Mouse (Mus musculus): ENCODE measurements around the gene AI837181. TPM values are rescaled to one million over a fixed set of nuclear protein-coding genes. Genes with fewer than 3 reads are reported as not detected.

The AI837181 gene
- polyA plus RNA-seq, 1 experiment from 2014 or later: 50.8 TPM

DNA sequence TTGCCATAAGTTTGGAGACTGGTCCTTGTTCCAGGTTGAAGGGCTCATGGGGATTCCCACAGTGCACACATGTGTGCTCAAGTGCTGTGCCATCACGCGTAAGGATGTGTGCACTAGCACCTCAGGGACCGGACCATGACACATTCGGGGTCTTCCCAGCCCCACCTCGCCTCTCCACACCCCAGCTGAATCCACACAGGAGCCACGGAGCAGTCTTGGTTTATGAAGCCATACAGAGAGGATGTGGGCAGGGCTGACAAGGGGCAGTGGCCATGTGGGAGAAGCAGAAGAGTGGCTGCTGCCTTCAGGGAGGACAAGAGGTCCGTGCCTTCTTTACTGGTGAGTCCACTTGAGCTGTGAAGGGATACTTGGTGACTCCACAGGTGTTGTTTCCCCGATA lies 40.1 kb downstream of the AI837181 start:
- no peak overlapping the region for H3K4me3 ChIP-seq (replicated peaks)
- 94% methylated on average over 8 of the region's 8 CpGs for WGBS
- peaks cover 30% of the 10 kb centered on the region for H3K4me1 ChIP-seq
- no peak for ATAC-seq (ENCODE audit: low FRiP score)
- H3K27ac ChIP-seq: no peak overlapping the region
- no peak overlapping the region for H3K9ac ChIP-seq
- H3K36me3 ChIP-seq (replicated peaks): peaks cover 52% of the 10 kb centered on the region
- 0 out of 2 replicates have a peak overlapping the region, but pooled peaks have one; percentile 40 for H3K4me2 ChIP-seq
- H3K27me3 ChIP-seq: no peaks in the 10 kb centered on the region
- no peaks in the 10 kb centered on the region for H3K9me3 ChIP-seq

GRCm38 (mm10) chr19:5466916-5467500 lies 42.1 kb downstream of the AI837181 start:
- H3K4me3 ChIP-seq (replicated peaks): no peak overlapping the region
- no peaks in the 10 kb centered on the region for H3K27me3 ChIP-seq
- no peak overlapping the region for H3K9ac ChIP-seq
- H3K4me1 ChIP-seq: peaks cover 21% of the 10 kb centered on the region
- no peak overlapping the region for H3K27ac ChIP-seq
- ATAC-seq (ENCODE audit: low FRiP score): no peak
- WGBS: 91% methylated on average over 6 of the region's 6 CpGs
- H3K9me3 ChIP-seq: no peaks in the 10 kb centered on the region
- peaks cover 49% of the 10 kb centered on the region for H3K36me3 ChIP-seq (replicated peaks)
- H3K4me2 ChIP-seq: no peak overlapping the region

- Histone ChIP-seq H3K4me2 (no peak within 1 kb of the TSS), H3K27me3 (no peaks in the 10 kb centered on the region), H3K9ac (no peak within 1 kb of the TSS), H3K4me1 (peaks cover 21% of the 10 kb centered on the region), H3K27ac (no peak within 1 kb of the TSS), H3K9me3 (no peaks in the 10 kb centered on the region), H3K4me3 (replicated peaks) (no peak within 1 kb of the TSS), H3K36me3 (replicated peaks) (peaks cover 37% of the 10 kb centered on the region)
- 60% methylated on average over 5 of the region's 5 CpGs for WGBS
- no peak for ATAC-seq (ENCODE audit: low FRiP score)
Observed at GRCm38 (mm10) chr19:5468374-5468773, 43.4 kb downstream of the AI837181 start, which contains the start of gene Ctsw. Gene Ctsw, minus strand, starts transcription at chr19:5468507.

DNA sequence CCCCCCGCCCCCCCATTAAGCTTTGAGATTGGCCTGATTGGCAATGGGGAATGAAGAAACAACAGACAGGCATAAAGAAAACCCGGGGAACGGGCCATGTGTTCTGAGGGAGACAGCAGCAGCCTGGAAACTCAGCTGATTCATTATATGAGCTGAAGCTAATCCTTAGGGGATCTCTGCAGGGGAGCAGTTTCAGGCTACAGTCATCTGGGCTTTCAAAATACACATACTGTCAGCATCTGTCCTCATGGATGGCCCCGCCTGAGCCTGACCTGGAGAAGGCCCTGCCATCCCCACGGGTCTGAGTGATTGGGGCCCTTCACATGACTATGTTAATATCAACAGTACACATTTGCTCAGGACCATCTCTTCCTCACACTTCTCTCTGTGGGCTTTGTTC lies 46.9 kb downstream of the AI837181 start:
- H3K36me3 ChIP-seq (replicated peaks): peaks cover 13% of the 10 kb centered on the region
- no peaks in the 10 kb centered on the region for H3K27me3 ChIP-seq
- H3K4me2 ChIP-seq: no peak overlapping the region
- H3K4me3 ChIP-seq (replicated peaks): no peak overlapping the region
- no peaks in the 10 kb centered on the region for H3K9me3 ChIP-seq
- no peak overlapping the region for H3K27ac ChIP-seq
- WGBS: 56% methylated on average over 5 of the region's 5 CpGs
- no peak for ATAC-seq (ENCODE audit: low FRiP score)
- H3K4me1 ChIP-seq: peaks cover 31% of the 10 kb centered on the region
- no peak overlapping the region for H3K9ac ChIP-seq

DNA sequence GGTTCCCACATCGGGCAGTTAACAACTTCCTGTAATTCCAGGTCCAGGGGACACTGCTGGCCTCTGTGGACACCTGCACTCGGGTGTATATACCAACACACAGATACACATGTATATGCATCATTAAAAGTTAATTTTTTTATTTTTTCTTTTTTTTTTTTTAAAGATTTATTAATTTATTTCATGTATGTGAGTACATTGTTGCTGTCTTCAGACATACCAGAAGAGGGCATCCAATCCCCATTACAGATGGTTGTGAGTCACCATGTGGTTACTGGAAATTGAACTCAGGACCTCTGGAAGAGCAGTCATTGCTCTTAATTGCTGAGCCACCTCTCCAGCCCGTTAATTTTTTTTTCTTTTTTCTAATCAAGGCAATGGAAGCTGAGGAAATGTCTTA lies 47.9 kb downstream of the AI837181 start:
- Histone ChIP-seq H3K9ac (no peak overlapping the region), H3K4me3 (replicated peaks) (no peak overlapping the region), H3K27me3 (no peaks in the 10 kb centered on the region), H3K36me3 (replicated peaks) (peaks cover 3% of the 10 kb centered on the region; the same call in 1 of the 2 replicates), H3K9me3 (no peaks in the 10 kb centered on the region), H3K4me1 (peaks cover 31% of the 10 kb centered on the region), H3K4me2 (no peak overlapping the region), H3K27ac (no peak overlapping the region)
- no peak for ATAC-seq (ENCODE audit: low FRiP score)
- 83% methylated on average over 3 of the region's 3 CpGs for WGBS

- ATAC-seq (ENCODE audit: low FRiP score): peak; percentile 64
- WGBS: 2% methylated on average over 22 of the region's 22 CpGs
- H3K9me3 ChIP-seq: no peaks in the 10 kb centered on the region
Observed at GRCm38 (mm10) chr19:5473720-5474119, 48.8 kb downstream of the AI837181 start, which contains the start of gene Efemp2. Gene Efemp2, plus strand, starts transcription at chr19:5473954.

GRCm38 (mm10) chr19:5474281-5475068 lies 49.5 kb downstream of the AI837181 start:
- ATAC-seq (ENCODE audit: low FRiP score): peak; percentile 72
- Histone ChIP-seq H3K4me3 (replicated peaks) (peak overlapping the region; percentile 65), H3K4me2 (peak overlapping the region; percentile 97), H3K36me3 (replicated peaks) (no peaks in the 10 kb centered on the region), H3K9ac (peak overlapping the region; percentile 82), H3K9me3 (no peaks in the 10 kb centered on the region), H3K27me3 (no peaks in the 10 kb centered on the region), H3K27ac (peak overlapping the region; percentile 66; the same call in 1 of the 2 replicates), H3K4me1 (peaks cover 31% of the 10 kb centered on the region)
- 1% methylated on average over 59 of the region's 68 CpGs for WGBS

More at GRCm38 (mm10) chr19:5473720-5474119, 48.8 kb downstream of the AI837181 start, which contains the start of gene Efemp2:
- Histone ChIP-seq H3K27me3 (no peaks in the 10 kb centered on the region), H3K9ac (peak within 1 kb of the TSS; percentile 82), H3K4me2 (peak within 1 kb of the TSS; percentile 97), H3K4me3 (replicated peaks) (peak within 1 kb of the TSS; percentile 65), H3K27ac (peak within 1 kb of the TSS; percentile 66; the same call in 1 of the 2 replicates), H3K36me3 (replicated peaks) (no peaks in the 10 kb centered on the region), H3K4me1 (peaks cover 31% of the 10 kb centered on the region)

DNA sequence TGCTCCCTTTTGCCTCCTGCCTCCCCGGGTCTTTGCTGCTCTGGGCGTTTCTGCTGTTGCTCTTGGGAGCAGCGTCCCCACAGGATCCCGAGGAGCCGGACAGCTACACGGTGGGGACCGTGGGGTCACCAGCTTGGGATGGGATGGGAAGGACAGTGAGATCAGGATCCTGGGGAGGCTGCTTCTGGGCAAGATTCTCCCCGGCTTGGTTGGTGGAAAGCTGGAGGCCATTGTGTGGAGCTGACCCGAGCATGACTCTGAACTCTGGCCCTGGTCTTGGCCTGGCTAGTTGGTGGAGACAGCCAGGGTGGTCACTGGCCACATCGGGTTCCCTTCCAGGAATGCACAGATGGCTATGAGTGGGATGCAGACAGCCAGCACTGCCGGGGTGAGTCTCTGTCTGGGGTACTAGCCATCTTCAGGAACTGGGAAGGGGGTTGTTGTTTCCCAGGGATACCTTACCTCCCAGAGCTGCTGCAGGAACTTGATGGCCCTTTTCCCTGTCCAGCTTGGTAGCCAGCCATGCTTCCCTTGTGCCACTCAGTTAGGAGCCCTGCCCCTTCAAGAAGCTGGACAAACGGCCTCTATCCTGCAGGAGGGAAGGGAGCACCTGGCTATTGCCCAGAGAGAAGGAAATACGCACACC lies 50.2 kb downstream of the AI837181 start:
- Histone ChIP-seq H3K4me2 (peak overlapping the region; percentile 97), H3K4me1 (peaks cover 31% of the 10 kb centered on the region), H3K4me3 (replicated peaks) (peak overlapping the region; percentile 65), H3K36me3 (replicated peaks) (no peaks in the 10 kb centered on the region; the same call in 1 of the 2 replicates), H3K9me3 (no peaks in the 10 kb centered on the region), H3K9ac (peak overlapping the region; percentile 82), H3K27me3 (no peaks in the 10 kb centered on the region), H3K27ac (0 out of 2 replicates have a peak overlapping the region, but pooled peaks have one; percentile 66)
- 26% methylated on average over 13 of the region's 13 CpGs for WGBS
- ATAC-seq (ENCODE audit: low FRiP score): no peak

Other genes starting within 250 kb of the AI837181 start
- 29.4 and 30.9 TPM in 2 replicates for gene Pacs1, start 152.0 kb upstream of the AI837181 start, polyA plus RNA-seq (2016; fragmentation: Nextera tagmentation; extraction: Ambion mirVana)
- gene Sf3b2, start 129.7 kb upstream of the AI837181 start, polyA plus RNA-seq (2016; fragmentation: Nextera tagmentation; extraction: Ambion mirVana): 415 and 417 TPM in 2 replicates
- gene Gal3st3, start 126.8 kb upstream of the AI837181 start, polyA plus RNA-seq (2016; fragmentation: Nextera tagmentation; extraction: Ambion mirVana): 17.5 and 21.8 TPM in 2 replicates
- gene Catsper1, start 89.4 kb upstream of the AI837181 start, polyA plus RNA-seq (2016; fragmentation: Nextera tagmentation; extraction: Ambion mirVana): not detected in 2 replicates
- 0.66 and 0.67 TPM in 2 replicates for gene Cst6, start 75.6 kb upstream of the AI837181 start, polyA plus RNA-seq (2016; fragmentation: Nextera tagmentation; extraction: Ambion mirVana)
- gene Eif1ad, start 58.4 kb upstream of the AI837181 start, polyA plus RNA-seq (2016; fragmentation: Nextera tagmentation; extraction: Ambion mirVana): 75.7 and 78.3 TPM in 2 replicates
- gene Banf1, start 58.0 kb upstream of the AI837181 start, polyA plus RNA-seq (2016; fragmentation: Nextera tagmentation; extraction: Ambion mirVana): 416 and 423 TPM in 2 replicates
- 113 and 125 TPM in 2 replicates for gene Sart1, start 36.4 kb upstream of the AI837181 start, polyA plus RNA-seq (2016; fragmentation: Nextera tagmentation; extraction: Ambion mirVana)
- not detected in 2 replicates for gene Tsga10ip, start 22.6 kb upstream of the AI837181 start, polyA plus RNA-seq (2016; fragmentation: Nextera tagmentation; extraction: Ambion mirVana)
- 257 and 260 TPM in 2 replicates for gene Drap1, start 165 bp upstream of the AI837181 start, polyA plus RNA-seq (2016; fragmentation: Nextera tagmentation; extraction: Ambion mirVana)
- not detected in 2 replicates for gene Fosl1, start 22.4 kb downstream of the AI837181 start, polyA plus RNA-seq (2016; fragmentation: Nextera tagmentation; extraction: Ambion mirVana)
- gene Ccdc85b, start 32.8 kb downstream of the AI837181 start, polyA plus RNA-seq (2016; fragmentation: Nextera tagmentation; extraction: Ambion mirVana): 8.0 and 9.0 TPM in 2 replicates
- 122 and 128 TPM in 2 replicates for gene Fibp, start 35.5 kb downstream of the AI837181 start, polyA plus RNA-seq (2016; fragmentation: Nextera tagmentation; extraction: Ambion mirVana)
- gene Ctsw, start 43.4 kb downstream of the AI837181 start, polyA plus RNA-seq (2016; fragmentation: Nextera tagmentation; extraction: Ambion mirVana): 3.1 and 3.7 TPM in 2 replicates
- gene Efemp2, start 48.8 kb downstream of the AI837181 start, polyA plus RNA-seq (2016; fragmentation: Nextera tagmentation; extraction: Ambion mirVana): 40.2 and 41.9 TPM in 2 replicates
- 40.6 and 42.7 TPM in 2 replicates for gene Mus81, start 63.3 kb downstream of the AI837181 start, polyA plus RNA-seq (2016; fragmentation: Nextera tagmentation; extraction: Ambion mirVana)
- gene Cfl1, start 65.3 kb downstream of the AI837181 start, polyA plus RNA-seq (2016; fragmentation: Nextera tagmentation; extraction: Ambion mirVana): 3,168 and 3,195 TPM in 2 replicates
- 0.26 TPM in 1 of 2 replicates, not detected in the other for gene 1700020D05Rik, start 78.6 kb downstream of the AI837181 start, polyA plus RNA-seq (2016; fragmentation: Nextera tagmentation; extraction: Ambion mirVana)
- gene Snx32, start 85.4 kb downstream of the AI837181 start, polyA plus RNA-seq (2016; fragmentation: Nextera tagmentation; extraction: Ambion mirVana): 29.3 and 29.5 TPM in 2 replicates
- gene Ovol1, start 135.5 kb downstream of the AI837181 start, polyA plus RNA-seq (2016; fragmentation: Nextera tagmentation; extraction: Ambion mirVana): 0.22 and 0.27 TPM in 2 replicates
- gene Ap5b1, start 142.9 kb downstream of the AI837181 start, polyA plus RNA-seq (2016; fragmentation: Nextera tagmentation; extraction: Ambion mirVana): 1.6 TPM in 2 replicates
- 162 and 191 TPM in 2 replicates for gene Rnaseh2c, start 176.7 kb downstream of the AI837181 start, polyA plus RNA-seq (2016; fragmentation: Nextera tagmentation; extraction: Ambion mirVana)
- 65.7 and 77.2 TPM in 2 replicates for gene Kat5, start 185.1 kb downstream of the AI837181 start, polyA plus RNA-seq (2016; fragmentation: Nextera tagmentation; extraction: Ambion mirVana)
- gene Rela, start 212.3 kb downstream of the AI837181 start, polyA plus RNA-seq (2016; fragmentation: Nextera tagmentation; extraction: Ambion mirVana): 34.1 and 36.9 TPM in 2 replicates
- gene Sipa1, start 238.6 kb downstream of the AI837181 start, polyA plus RNA-seq (2016; fragmentation: Nextera tagmentation; extraction: Ambion mirVana): 16.3 and 16.8 TPM in 2 replicates

Measured in forebrain, embryonic 12.5 days (tissue).